Comparison of ENCODE assay signal across 18 mouse cellular contexts in genomic region chr5:125609968-125610367, GRCm38 (mm10).
"Had no signal": no experiment of that assay in that cellular context is flagged by ENCODE, and none has a peak within 500 bp of the region (broad histone marks: within the 10 kb centered on the region; RNA-seq: fewer than 3 reads in every experiment).

No protein-coding gene starts in this region.

- H3K27me3 ChIP-seq: liver, embryonic 12.5 days; lung, embryonic 15.5 days; megakaryocyte, embryonic 14.5 days had no signal

- H3K9me3 ChIP-seq: lung, embryonic 15.5 days; neural tube, embryonic 15.5 days had no signal

- ATAC-seq: intestine, postnatal 0 days; liver, embryonic 12.5 days; midbrain, embryonic 16.5 days had no signal

- H3K36me3 ChIP-seq: limb, embryonic 10.5 days; liver, embryonic 12.5 days; lung, embryonic 15.5 days; neural tube, embryonic 15.5 days had no signal

- DNase-seq: kidney, adult 8-10 months; kidney, postnatal 25 days; layer of hippocampus, adult 9-11 months; lung, postnatal 14 days; right cerebral cortex, adult 18-20 months; right cerebral cortex, postnatal 25 days; thymus, adult 2 months; thymus, postnatal 25 days had no signal

- H3K4me1 ChIP-seq: limb, embryonic 10.5 days; liver, embryonic 12.5 days; lung, embryonic 15.5 days; megakaryocyte, embryonic 14.5 days had no signal

- H3K4me2 ChIP-seq: liver, embryonic 12.5 days; lung, embryonic 15.5 days; midbrain, embryonic 11.5 days; neural tube, embryonic 15.5 days had no signal

- H3K9ac ChIP-seq: liver, embryonic 12.5 days; lung, embryonic 15.5 days; neural tube, embryonic 15.5 days had no signal

- H3K27ac ChIP-seq: limb, embryonic 10.5 days; liver, embryonic 12.5 days; lung, embryonic 15.5 days; macrophage; neural tube, embryonic 15.5 days; stomach, postnatal 0 days had no signal

- H3K4me3 ChIP-seq: limb, embryonic 10.5 days; liver, embryonic 12.5 days; lung, embryonic 15.5 days; megakaryocyte, embryonic 14.5 days; neural tube, embryonic 15.5 days had no signal
